Comparison of ENCODE assay signal across 16 mouse cellular contexts in genomic region chr2:135559933-135560710, GRCm38 (mm10).
A peak's percentile ranks its signal among the peaks of the same experiment; 100 is the strongest.
DNase-seq lines count a peak whose midpoint lies in the region; ATAC-seq and TF ChIP-seq lines count a peak whose summit lies in the region.
"Had no signal": no experiment of that assay in that cellular context is flagged by ENCODE, and none has a peak within 500 bp of the region (broad histone marks: within the 10 kb centered on the region; RNA-seq: fewer than 3 reads in every experiment).

No protein-coding gene starts in this region.

- H3K36me3 ChIP-seq in kidney, adult 2 months (ENCODE audit: control insufficient read depth, insufficient read depth, low read length): no peaks in the 10 kb centered on the region
- no peaks in the 10 kb centered on the region for H3K36me3 ChIP-seq in kidney, embryonic 16.5 days (ENCODE audit: insufficient read depth, low read length)
- H3K36me3 ChIP-seq in ES-E14 (ENCODE audit: control insufficient read depth, insufficient read depth, low read length, poor library complexity, severe bottlenecking): no peaks in the 10 kb centered on the region
- H3K36me3 ChIP-seq: embryonic facial prominence, embryonic 15.5 days; hindbrain, embryonic 12.5 days; intestine, embryonic 15.5 days; liver, embryonic 13.5 days; neural tube, embryonic 12.5 days had no signal

- intact Hi-C loops in gastrocnemius, postnatal 14 days (cut with DNase I; ENCODE audit: low total_unique reads): loop anchor here (10.0 kb wide), 1 partner anchor 95 kb away; the partner anchor contains the start of gene Plcb4

- 73% methylated on average over 9 of the region's 9 CpGs for WGBS in kidney, adult 2 months
- WGBS in kidney, embryonic 16.5 days: 73% methylated on average over 9 of the region's 9 CpGs

- ATAC-seq in kidney, embryonic 16.5 days (ENCODE audit: low FRiP score, low TSS enrichment): no peak
- no peak for ATAC-seq in erythroid progenitor cell, adult 5-6 weeks (replicated peaks; ENCODE audit: low FRiP score, poor library complexity, severe bottlenecking)
- ATAC-seq: forebrain, embryonic 13.5 days; intestine, embryonic 15.5 days; midbrain, embryonic 16.5 days had no signal

- no peak for TF ChIP-seq POLR2A in kidney, adult 2 months (IDR thresholded peaks at IDR 0.05; ENCODE audit: low read depth, low read length)

- in situ Hi-C loops in ES-E14 (cut with MboI; ENCODE audit: low sequenced_read_pairs in 2 of 2, unreplicated experiment in 2 of 2): no loop called here

- DNase-seq in gastrocnemius, adult 18-20 months (ENCODE audit: low spot score): peak; percentile 24
- DNase-seq in gastrocnemius, postnatal 14 days: no peak
- peak; percentile 60 for DNase-seq in kidney, adult 2 months
- DNase-seq in ES-E14 (ENCODE audit: low read depth, low spot score): no peak
- peak; percentile 19 for DNase-seq in heart, postnatal 4 days
- DNase-seq in urinary bladder, postnatal 14 days (ENCODE audit: low spot score): no peak
- DNase-seq: left cerebral cortex, postnatal 4 days; liver, embryonic 13.5 days had no signal

- no peak for TF ChIP-seq CTCF in kidney, adult 2 months (conservative IDR thresholded peaks at IDR 0.05; ENCODE audit: insufficient read depth, insufficient read length, low read depth, low read length)

- no peak overlapping the region for H3K4me2 ChIP-seq in kidney, embryonic 16.5 days (replicated peaks; ENCODE audit: low read depth, low read length)
- H3K4me2 ChIP-seq: embryonic facial prominence, embryonic 15.5 days; forebrain, embryonic 13.5 days; hindbrain, embryonic 12.5 days; intestine, embryonic 15.5 days; liver, embryonic 13.5 days; neural tube, embryonic 12.5 days had no signal

- H3K9me3 ChIP-seq in kidney, embryonic 16.5 days (ENCODE audit: low read length): 0 out of 2 replicates have a peak, but pooled peaks cover 4% of the 10 kb centered on the region
- H3K9me3 ChIP-seq in ES-E14 (ENCODE audit: control insufficient read depth, insufficient read depth, low read depth, low read length): no peaks in the 10 kb centered on the region
- H3K9me3 ChIP-seq: embryonic facial prominence, embryonic 15.5 days; forebrain, embryonic 13.5 days; hindbrain, embryonic 12.5 days; intestine, embryonic 15.5 days; neural tube, embryonic 12.5 days had no signal

- no peaks in the 10 kb centered on the region for H3K27me3 ChIP-seq in kidney, adult 2 months (replicated peaks; ENCODE audit: control insufficient read depth, insufficient read depth, low read length)
- H3K27me3 ChIP-seq in kidney, embryonic 16.5 days (ENCODE audit: insufficient read depth, low read length): no peaks in the 10 kb centered on the region
- H3K27me3 ChIP-seq: embryonic facial prominence, embryonic 15.5 days; forebrain, embryonic 13.5 days; hindbrain, embryonic 12.5 days; intestine, embryonic 15.5 days; liver, embryonic 13.5 days; neural tube, embryonic 12.5 days had no signal

- no peak overlapping the region for H3K9ac ChIP-seq in kidney, embryonic 16.5 days (replicated peaks; ENCODE audit: low read length)
- H3K9ac ChIP-seq in ES-E14 (ENCODE audit: insufficient read depth, low read depth, low read length, poor library complexity, severe bottlenecking): no peak overlapping the region
- H3K9ac ChIP-seq: embryonic facial prominence, embryonic 15.5 days; forebrain, embryonic 13.5 days; hindbrain, embryonic 12.5 days; intestine, embryonic 15.5 days; liver, embryonic 13.5 days; neural tube, embryonic 12.5 days had no signal

- H3K27ac ChIP-seq in kidney, adult 2 months (ENCODE audit: insufficient read depth, low read depth, low read length): no peak overlapping the region; the same call in 1 of the 2 replicates
- H3K27ac ChIP-seq in kidney, embryonic 16.5 days (ENCODE audit: low read length): no peak overlapping the region
- H3K27ac ChIP-seq in ES-E14 (ENCODE audit: insufficient read depth, low read depth, low read length, poor library complexity, severe bottlenecking): peak overlapping the region; percentile 97
- H3K27ac ChIP-seq: embryonic facial prominence, embryonic 15.5 days; forebrain, embryonic 13.5 days; hindbrain, embryonic 12.5 days; intestine, embryonic 15.5 days; liver, embryonic 13.5 days; neural tube, embryonic 12.5 days had no signal

- no peaks in the 10 kb centered on the region for H3K4me1 ChIP-seq in kidney, adult 2 months (ENCODE audit: control insufficient read depth, insufficient read depth, low read length)
- H3K4me1 ChIP-seq in kidney, embryonic 16.5 days (ENCODE audit: insufficient read depth, low read length): no peaks in the 10 kb centered on the region
- peaks cover 4 to 15% of the 10 kb centered on the region in 2 experiments; a peak in 3 of 4 replicates for H3K4me1 ChIP-seq in ES-E14 (ENCODE audit: control insufficient read depth in 2 of 2, insufficient read depth in 2 of 2, low read length in 2 of 2, poor library complexity in 1 of 2)
- H3K4me1 ChIP-seq: embryonic facial prominence, embryonic 15.5 days; forebrain, embryonic 13.5 days; hindbrain, embryonic 12.5 days; intestine, embryonic 15.5 days; liver, embryonic 13.5 days; neural tube, embryonic 12.5 days had no signal

- no peak overlapping the region for H3K4me3 ChIP-seq in kidney, adult 2 months (ENCODE audit: insufficient read depth, low read depth, low read length)
- H3K4me3 ChIP-seq in kidney, embryonic 16.5 days (ENCODE audit: low read length): no peak overlapping the region
- H3K4me3 ChIP-seq in ES-E14 (ENCODE audit: insufficient read depth in 1 of 2, low read depth in 1 of 2, low read length in 2 of 2, poor library complexity in 1 of 2, severe bottlenecking in 1 of 2): no peak overlapping the region
- H3K4me3 ChIP-seq: embryonic facial prominence, embryonic 15.5 days; forebrain, embryonic 13.5 days; hindbrain, embryonic 12.5 days; intestine, embryonic 15.5 days; liver, embryonic 13.5 days; neural tube, embryonic 12.5 days had no signal

TF ChIP-seq in ES-E14, 5 proteins besides CTCF, POLR2A, EP300 and RAD21:
- TF ChIP-seq MAFK (IDR thresholded peaks at IDR 0.05; ENCODE audit: insufficient read depth, low read depth, low read length) (peak; percentile 79), CHD2 (IDR thresholded peaks at IDR 0.05; ENCODE audit: low read depth, low read length) (no peak), HCFC1 (IDR thresholded peaks at IDR 0.05; ENCODE audit: borderline replicate concordance, insufficient read depth, low read length) (no peak), ZC3H11A (IDR thresholded peaks at IDR 0.05; ENCODE audit: borderline replicate concordance, low read depth, low read length) (no peak), ZNF384 (IDR thresholded peaks at IDR 0.05; ENCODE audit: low read depth, low read length) (no peak)

Comparison
In these comparisons a context has a peak if more than half of its experiments do, and no peak if none do; other contexts are left out.
1. DNase-seq: peak in gastrocnemius, adult 18-20 months (single experiment), kidney, adult 2 months (single experiment) and heart, postnatal 4 days (single experiment); none in gastrocnemius, postnatal 14 days (single experiment), ES-E14 (single experiment) and urinary bladder, postnatal 14 days (single experiment).